Mouse (Mus musculus) left cerebral cortex, postnatal 4 days (tissue): ENCODE measurements around the gene Irx5. TPM values are rescaled to one million over a fixed set of nuclear protein-coding genes. Genes with fewer than 3 reads are reported as not detected.

Source experiments
- DNase-seq: peaks from one replicate; pipeline ENCODE4 v3.0.0-alpha.2; 2022
- intact Hi-C: fragments of 180-260 bp; cut with DNase I; formaldehyde crosslinking; loops from one replicate; pipeline ENCODE4 v1.15.1; 2025
- total RNA-seq, 2 experiments: library from RNA; stranded (reverse); gene quantifications; 2 replicates each; pipeline ENCODE4 v1.2.3; 2021

Irx5 gene
- total RNA-seq, 2 experiments from 2014 or later: not detected

DNA sequence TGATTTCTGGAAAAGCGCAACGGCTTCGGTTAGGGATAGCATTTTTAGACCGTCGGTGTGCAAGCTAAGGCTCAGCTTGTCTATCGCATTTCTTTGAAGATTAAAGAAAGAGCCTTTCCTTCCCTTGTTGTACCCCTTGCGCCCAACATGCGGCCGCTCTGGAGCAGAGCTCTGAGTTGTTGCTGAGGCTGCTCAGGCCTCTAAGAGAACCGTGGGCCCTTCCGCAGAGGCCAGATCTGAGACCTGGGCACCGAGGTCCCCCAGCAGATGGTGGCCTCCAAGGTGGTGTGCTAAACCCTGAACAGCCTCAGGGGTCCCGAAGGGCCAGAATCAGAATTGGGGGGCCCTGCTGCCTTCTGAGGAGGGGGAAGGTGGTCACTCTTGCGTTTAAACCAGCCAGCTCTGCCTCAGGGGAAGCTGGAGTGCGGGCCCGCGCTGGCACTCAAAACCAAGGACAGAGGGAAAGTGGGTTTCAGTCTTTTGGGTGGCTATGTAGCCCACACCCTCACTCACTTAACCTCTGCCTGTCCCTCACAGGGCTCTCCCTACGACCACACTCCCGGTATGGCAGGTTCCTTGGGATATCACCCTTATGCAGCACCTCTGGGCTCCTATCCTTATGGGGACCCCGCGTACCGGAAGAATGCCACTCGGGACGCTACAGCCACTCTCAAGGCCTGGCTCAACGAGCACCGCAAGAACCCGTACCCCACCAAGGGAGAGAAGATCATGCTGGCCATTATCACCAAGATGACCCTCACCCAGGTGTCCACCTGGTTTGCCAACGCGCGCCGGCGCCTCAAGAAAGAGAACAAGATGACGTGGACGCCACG lies 1.8 kb downstream of the Irx5 start:
- DNase-seq: no peak
- intact Hi-C loops: loop anchor here (5.0 to 10.0 kb wide), 4 partner anchors 557 to 1164 kb away; partner anchors contain the start of genes Aktip and Irx3

DNA sequence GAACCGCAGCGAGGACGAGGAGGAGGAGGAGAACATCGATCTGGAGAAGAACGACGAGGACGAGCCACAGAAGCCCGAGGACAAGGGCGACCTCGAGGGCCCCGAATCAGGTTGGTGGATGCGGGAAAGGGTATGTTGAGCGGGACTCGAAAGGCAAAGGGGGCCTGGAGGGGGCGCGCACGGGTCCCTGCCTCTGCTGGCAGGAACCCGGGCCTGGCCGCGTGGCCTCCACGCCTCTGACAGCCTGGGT lies 2.3 kb downstream of the Irx5 start:
- peak; percentile 72 for DNase-seq
- intact Hi-C loops: loop anchor here (5.0 to 10.0 kb wide), 6 partner anchors 313 to 1165 kb away; partner anchors contain the start of genes Aktip, Irx3 and Irx6

DNA sequence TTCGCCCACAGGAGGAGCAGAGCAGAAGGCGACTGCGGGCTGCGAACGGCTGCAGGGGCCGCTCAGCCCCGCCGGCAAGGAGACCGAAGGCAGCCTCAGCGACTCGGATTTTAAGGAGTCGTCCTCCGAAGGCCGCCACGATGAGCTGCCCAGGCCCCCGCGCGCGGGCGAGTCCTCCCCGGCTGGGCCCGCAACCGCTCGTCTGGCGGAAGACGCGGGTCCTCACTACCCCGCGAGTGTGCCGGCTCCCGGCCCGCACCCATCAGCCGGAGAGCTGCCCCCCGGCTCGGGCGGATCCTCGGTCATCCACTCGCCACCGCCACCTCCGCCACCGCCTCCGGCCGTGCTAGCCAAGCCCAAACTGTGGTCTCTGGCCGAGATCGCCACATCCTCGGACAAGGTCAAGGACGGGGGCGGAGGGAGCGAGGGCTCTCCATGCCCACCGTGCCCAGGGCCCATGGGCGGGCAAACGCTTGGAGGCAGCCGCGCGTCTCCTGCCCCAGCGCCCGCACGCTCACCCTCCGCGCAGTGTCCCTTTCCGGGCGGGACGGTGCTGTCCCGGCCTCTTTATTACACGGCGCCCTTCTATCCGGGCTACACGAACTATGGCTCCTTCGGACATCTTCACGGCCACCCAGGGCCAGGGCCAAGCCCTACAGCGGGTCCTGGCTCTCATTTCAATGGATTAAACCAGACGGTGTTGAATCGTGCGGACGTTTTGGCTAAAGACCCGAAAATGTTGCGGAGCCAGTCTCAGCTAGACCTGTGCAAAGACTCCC lies 2.8 kb downstream of the Irx5 start:
- DNase-seq: no peak
- intact Hi-C loops: loop anchor here (5.0 kb wide), 2 partner anchors 312 to 362 kb away; partner anchors contain the start of gene Irx6

DNA sequence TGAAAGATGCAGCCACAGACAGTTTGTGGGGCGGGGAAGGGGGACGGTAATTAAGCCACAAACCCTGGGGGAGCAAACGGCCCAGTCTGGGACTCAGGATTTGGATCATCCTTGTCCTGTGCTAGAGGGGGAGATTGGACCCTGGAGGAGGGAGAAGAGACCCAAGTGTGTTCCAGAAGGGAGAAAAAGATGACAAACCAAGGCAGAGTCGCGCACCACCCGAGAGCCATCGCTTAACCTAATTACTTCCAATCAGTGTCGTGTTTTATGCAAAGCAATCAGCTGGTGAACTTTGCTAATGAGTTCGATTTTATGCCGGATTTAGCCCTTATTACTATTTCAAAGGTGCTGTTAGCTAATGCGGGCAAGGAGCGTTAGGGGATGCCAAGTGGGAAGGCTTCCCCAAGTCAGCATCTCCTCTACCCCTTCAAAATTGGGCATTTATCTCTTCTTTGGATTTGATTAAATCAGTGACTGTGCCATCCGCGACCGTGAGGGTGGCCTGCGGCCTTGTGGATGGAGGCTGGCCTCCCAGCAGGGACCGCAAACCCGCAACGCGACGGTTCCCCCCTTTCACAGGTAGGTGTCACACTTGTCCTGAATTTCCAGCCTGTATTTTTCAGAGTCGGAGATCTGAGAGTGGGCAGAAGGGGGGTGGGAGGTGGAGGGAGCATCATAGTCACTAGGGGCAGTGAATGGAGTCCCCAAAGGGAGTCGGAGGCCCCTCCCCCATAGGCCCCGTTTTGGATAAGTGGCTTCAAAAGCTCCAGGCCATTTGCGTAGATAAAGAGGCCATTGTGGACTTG lies 4.3 kb downstream of the Irx5 start:
- intact Hi-C loops: loop anchor here (5.0 kb wide), 2 partner anchors 311 to 361 kb away; partner anchors contain the start of gene Irx6
- peak; percentile 83 for DNase-seq

DNA sequence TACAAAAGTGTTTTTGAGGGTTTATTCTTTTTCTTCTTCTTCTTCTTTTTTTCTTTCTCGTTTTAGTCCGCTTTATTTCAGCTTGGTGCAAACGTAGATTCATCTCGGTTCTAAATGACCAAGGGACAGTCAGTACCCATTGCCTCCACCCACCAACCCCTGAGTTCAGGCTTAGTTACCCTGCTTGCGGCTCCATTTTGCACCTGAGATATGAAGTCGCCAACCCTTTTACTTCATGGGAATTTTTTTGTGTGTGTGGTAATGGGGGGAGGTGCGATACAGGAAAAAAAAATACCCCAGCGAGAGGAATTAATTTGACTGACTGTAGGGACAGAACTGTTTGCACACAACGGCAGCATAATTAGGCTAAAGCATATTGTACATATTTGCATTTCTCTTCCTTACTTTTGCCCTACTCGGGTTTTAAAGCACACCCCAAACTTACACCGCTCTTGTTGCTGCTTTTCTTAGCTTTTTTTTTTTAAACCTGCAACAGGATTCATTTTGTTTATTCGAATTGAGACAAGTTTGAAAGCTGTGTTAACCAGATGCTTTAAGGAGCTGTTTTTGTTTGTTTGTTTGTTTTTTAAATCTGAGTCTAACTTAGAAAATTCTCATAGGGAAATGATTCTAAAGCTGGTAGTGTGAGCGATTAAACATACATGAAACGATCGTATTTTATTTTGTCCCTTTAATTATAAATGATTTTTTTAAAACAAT lies 5.1 kb downstream of the Irx5 start:
- no peak for DNase-seq
- intact Hi-C loops: loop anchor here (5.0 kb wide), 2 partner anchors 310 to 360 kb away; partner anchors contain the start of gene Irx6

DNA sequence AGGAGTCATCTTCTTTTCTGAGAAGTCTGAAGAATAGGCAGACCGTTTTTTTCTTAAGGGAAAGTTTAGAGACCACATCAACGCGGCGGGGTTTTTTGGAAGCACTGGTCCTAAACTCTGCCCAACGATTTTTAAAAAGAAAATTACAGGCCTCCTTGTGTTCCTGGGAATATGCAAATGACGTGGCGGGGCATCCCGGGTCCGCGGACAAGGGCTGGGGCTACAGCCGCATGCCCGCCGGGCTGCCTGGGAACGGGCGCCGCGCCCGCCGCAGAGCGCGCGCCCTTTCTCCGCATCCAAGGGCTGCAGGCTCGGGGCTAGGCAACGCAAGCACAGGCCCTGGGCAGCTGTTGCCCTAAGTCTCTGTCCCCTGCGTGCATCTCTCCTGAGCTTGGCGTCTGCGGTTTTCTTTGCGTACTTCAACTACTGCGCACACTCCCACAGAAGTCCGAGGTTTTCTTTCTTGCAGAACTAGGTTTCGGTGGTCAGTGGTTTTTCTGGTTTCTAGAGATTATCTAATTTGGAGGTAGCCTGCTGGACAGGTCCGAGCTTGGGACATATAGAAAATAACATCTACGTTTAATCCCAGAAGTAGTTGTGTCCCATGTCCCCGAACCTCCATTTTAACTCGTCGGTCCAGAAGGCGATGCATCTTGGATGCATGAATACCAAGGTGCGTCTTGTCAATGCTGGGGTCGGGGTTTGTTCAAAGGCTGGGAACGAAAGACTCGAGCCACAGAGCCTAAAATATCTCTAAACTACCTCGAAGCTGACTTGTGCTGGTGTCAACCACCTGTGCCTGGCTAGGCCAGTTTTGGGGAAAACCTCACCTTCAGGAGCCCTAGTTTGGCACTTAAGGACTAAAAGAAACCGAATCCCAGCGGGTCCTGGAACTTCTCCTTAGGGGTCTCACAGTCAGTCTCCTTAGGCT lies 6.1 kb downstream of the Irx5 start:
- DNase-seq: peak; percentile 53
- intact Hi-C loops: loop anchor here (5.0 kb wide), 2 partner anchors 309 to 359 kb away; partner anchors contain the start of gene Irx6

DNA sequence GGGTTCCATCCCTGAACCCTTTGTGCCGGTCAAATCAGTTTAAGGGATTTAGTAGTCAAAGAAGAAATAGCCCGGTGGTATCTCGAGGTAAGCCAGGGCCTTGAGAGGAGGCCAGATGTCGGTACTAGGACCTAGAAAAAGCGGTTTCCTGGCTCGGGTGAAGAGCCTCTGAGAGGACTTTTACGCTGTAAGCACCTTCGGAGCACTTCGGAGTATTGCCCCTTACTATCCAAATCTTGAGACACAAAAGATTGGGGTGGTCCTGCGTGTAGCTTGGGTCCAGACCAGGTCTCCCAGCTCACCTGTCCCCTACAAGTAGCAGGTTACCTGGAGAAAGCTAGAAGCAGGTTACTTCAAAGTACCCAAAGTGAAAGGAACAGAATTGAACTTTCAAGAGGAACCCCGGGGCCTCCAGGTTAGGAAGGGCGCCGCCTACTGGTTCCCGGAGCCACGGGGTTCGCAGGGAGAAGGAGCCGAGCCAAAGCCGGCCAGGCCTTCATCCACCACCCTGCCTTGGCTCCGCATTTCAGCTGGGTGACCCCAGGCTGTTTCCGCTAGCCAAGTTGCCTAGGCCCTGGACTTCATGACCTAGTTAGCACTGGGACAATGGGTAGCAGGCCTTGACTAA lies 6.8 kb downstream of the Irx5 start:
- DNase-seq: peak; percentile 66
- intact Hi-C loops: loop anchor here (5.0 kb wide), 2 partner anchors 308 to 358 kb away; partner anchors contain the start of gene Irx6

DNA sequence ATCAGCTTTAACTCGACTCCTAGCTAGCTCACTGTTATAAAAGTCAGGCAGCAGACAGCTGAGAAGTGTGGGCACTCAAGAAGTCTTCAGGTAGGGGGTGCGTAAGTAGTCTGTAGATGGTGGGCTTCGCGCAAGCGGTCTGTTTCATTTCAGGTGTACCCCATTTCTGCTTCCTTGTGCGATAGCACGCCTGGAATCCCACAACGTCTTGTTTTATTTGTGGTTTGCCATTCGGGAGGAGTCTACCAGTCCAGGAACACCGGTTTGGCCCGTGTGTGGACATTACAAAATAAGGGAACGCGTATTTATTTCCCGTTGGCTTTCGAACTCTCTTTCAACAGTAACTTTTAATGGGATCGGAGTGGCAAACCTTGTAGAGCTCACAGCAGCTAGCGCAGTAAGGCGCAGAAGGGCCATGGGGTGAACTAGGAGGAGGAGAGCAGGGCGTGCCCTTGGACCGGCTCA lies 7.4 kb downstream of the Irx5 start:
- intact Hi-C loops: loop anchor here (5.0 kb wide), 2 partner anchors 307 to 357 kb away; partner anchors contain the start of gene Irx6
- no peak for DNase-seq

DNA sequence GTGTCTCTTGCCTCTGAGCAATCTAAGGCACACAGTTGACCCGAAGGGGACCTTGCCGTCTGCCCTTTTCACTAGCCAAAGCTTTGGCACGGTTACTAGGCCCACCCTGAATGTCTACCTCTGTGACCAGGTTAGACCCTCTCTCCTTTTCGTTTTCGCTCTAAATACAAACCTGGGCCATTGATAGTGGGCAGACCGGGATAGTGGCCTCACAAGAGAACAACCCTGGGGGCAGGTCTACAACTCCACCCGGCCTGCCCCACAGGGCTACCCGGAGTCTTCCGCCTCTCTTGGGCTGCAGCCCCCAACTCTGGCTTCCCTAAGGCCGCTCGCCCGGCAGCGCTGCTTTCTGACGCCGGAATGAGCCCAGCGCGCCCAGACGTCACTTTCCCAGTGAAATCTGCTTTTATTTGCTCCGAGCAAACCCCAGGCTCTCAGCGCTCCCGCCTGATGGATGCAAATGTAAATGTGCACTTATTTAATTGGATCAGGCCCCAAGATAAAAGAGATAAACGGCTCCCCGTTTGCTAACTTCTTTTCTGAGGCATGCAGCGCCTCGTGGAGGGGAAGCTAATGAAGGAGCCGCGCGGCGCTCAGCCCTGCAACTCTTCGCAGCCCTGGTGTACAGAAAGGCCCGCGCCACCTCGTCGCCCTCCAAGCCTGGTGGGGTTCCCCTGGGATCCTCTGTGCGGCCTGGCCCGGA lies 8.0 kb downstream of the Irx5 start:
- intact Hi-C loops: no loop called here
- DNase-seq: no peak

DNA sequence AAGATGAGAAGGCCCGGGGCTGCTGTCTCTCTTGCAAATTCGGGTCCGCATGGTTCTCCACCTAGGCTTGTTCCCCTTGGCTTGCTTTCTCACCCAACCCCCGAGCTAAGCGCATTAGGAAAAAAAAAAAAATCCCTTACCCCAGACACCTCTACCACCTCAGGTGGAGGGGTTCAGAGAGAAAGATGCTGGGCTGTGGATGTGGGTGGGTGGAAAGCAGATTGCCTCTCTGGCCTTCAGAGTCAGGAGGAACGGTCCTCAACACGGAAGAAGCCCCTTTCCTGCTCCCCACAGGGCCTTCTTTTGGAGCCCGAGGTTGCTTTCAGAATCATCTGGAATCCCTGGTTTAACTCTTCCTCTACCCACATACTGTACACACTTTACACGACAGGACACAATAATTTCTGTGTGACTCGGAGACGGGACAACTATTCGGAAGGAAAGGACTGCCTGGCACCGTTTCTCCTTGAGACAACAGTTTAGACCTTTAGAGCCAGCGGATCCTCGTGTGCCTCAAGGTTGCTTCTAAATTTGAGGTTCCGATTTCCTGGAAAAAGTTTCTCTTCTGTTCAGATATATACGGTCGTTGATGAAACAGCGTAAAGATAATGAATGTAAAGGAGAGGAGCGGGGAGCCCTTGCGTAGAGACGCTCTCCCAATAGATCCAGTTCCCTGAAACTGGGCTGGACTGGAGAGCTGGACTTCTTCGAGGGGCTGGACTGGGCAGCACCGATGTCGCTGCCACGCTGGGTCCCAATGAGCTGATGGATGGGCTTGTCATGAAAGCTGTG lies 8.7 kb downstream of the Irx5 start:
- intact Hi-C loops: no loop called here
- DNase-seq: no peak

DNA sequence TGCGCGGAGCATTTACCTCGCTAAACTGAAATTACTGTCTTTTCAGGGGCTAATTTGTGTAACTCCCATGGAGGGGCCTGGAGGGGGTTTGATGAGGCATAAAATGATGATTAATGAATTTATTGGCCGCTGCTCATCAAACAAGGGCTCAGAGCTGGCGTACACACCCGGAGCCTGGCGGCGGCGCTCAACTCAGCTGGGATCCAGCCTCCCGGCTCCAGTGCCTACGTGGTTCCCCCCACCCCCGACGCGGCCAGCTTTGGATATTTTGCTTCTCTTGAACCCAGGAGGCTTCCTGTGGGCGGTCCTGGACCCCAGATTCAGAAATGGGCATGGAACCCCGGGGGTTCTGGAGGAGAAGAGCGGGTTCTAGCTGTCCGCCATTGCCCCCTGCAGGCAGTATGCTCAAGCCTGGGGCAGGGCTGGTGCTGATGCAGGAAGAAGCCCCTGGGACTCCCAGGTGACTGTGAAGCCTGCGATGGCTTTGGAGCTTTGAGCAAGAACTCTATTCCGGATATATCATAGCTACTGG lies 9.4 kb downstream of the Irx5 start:
- DNase-seq: no peak
- intact Hi-C loops: no loop called here

DNA sequence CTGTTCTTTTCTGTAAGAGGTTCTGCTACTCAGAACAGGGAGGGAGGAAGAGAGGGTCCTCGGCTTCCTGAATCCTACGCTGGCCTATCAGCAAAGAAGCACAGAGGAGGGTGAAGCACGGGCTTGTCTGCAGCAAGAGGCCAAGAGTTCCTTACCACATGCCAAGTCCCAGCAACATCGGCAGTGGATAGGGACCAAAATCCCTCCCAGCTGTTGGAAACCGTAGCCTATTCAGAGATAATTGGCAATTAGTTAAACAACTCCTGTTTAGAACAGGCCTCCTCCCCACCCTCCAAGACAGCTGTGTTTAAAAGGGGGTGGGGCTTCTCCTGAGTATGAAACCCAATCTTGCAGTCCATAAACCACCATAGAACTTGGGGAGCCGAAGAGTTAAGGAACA lies 22.1 kb downstream of the Irx5 start:
- intact Hi-C loops: no loop called here
- DNase-seq: no peak

DNA sequence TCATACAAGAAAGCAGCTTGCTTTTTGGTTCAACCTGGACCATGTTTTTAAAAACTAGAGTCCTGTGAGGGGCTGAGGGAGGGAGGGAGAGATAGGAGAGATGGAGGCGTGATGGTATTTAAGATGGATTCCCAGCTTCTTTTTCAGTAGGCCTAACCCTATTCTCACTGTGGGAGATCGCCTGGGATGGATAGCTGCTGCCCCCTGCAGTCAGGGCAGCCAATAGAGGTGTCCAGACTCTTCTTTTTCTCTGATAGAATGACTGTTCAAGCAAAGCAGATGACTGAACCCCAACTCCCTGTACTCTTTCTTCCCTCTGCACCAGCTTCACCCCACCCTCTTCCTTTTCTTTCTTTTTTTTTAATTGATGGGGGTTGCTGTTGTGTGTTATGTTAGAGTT lies 23.1 kb downstream of the Irx5 start:
- intact Hi-C loops: no loop called here
- DNase-seq: no peak

DNA sequence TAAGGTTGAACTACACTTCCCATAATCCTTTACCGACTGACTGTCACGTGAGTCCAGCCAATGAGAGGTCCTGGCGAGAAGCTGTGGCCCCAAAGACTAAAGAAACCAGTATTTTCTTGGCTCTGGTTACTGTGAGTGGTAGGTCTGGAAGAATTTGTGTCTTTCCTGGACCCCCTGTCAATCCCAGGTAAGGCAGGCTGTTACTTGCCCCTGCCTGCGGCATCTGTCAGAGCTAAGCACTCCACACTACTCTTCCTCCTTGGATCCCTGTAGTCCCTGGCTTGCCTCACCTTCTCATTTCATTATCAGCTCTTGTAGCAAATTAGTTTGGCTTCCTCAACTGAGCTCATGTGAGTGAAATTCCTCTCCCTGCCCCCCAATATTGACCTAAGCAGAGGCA lies 30.5 kb downstream of the Irx5 start:
- DNase-seq: no peak
- intact Hi-C loops: no loop called here

DNA sequence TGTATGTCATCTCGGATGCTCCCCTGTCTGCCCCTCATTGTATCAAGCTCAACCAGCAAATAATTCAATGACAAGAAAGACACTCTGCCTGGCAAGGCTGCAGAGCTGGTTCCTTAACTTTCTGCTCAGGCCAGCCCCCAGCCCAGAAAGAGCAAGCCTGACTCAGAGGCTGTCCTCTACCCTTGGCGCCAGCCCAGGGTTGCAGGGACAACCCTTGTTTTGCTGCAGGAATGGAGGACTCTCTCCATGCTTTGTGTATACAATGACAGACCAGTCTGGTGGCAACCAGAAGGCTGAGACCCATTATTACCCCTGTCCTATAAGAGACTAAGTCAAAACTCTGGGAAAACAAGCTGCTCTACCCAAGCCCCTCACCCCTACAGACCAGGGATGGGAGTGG lies 46.8 kb downstream of the Irx5 start:
- DNase-seq: peak; percentile 23
- intact Hi-C loops: no loop called here

DNA sequence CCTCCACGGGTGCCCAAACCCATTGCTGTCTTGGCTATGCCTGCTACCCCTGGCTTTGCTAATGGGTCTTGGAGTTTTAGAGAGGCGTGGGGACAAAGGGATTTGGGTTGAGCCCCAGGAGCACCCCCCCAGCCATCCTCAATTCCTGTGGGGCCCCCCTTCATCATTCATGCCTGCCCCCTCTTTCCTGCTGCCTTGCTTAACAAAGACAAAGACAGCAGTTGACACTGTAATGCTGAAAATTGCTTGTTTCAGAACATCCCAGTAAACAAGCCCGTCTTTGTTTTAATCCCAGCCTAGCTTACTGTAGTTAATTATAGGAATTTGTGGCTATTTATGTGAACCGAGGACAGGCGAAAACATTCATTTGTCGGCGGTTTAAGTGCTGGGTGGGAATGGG lies 50.7 kb downstream of the Irx5 start:
- intact Hi-C loops: no loop called here
- DNase-seq: peak; percentile 21

DNA sequence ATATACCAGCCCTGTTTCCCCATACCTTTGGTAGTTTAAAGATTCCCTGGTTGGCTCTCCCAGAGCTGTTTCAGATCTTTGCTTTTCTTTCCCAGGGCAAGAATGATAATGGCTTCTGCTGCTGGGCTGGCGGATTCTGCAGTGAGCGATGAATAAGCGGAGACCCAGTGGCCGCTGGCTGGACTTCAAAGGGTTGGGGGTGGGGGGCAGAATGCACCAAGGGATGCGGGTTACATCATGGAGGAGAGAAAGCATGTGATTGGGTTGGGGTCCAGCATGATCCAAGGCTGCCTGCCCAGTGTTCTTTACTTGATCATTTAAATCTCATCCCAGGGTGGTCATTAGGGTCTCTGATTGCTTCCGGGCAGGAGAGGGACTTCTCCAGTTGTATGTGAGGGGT lies 56.2 kb downstream of the Irx5 start:
- intact Hi-C loops: no loop called here
- peak; percentile 40 for DNase-seq
